Mouse (Mus musculus) E14TG2a.4 (cell line): ENCODE data around the gene Nrxn3.

ENCODE experiments used
- CTCF ChIP-seq: conservative IDR thresholded peaks from 2 replicates; pipeline ENCODE4 v1.5.1; 2014; ENCODE audit warnings: low read length
- POU5F1 ChIP-seq: IDR thresholded peaks from 2 replicates; pipeline ENCODE4 v1.6.1; 2014; ENCODE audit warnings: low read length, borderline replicate concordance

DNA sequence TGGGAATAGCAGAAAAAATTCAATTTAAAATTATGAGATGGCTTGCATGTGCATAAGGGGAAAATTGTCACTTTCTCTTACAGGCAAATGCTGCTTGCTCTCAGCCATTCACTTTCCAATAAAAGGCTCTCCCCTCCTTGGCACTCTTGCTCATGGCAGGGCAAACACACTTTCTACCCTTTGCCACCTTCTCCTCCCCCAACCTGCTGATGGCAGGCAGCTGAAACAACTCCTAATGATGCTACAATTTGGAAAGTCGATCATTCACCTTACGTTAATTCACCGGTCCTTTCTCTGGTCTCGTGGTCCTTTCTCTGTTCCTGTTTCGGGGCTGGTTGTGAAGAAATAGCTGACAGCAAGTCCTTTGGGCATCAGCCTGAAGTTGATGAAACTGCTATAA is 1091.0 kb downstream of the Nrxn3 start:
- TF ChIP-seq CTCF = no peak
- no peak for TF ChIP-seq POU5F1
